Mouse (Mus musculus) central nervous system, embryonic 18 days (tissue): ENCODE measurements around the gene Cx3cl1. TPM values are rescaled to one million over a fixed set of nuclear protein-coding genes. Genes with fewer than 3 reads are reported as not detected.

Experiments
- polyA plus RNA-seq: library from polyadenylated mRNA; depleted of rRNA; stranded (reverse); fragments of >200 nt; gene quantifications from 2 replicates; pipeline ENCODE4 v1.2.3, GENCODE M21; 2012; rRNA removed

Gene Cx3cl1
- polyA plus RNA-seq: 58.1 and 65.6 TPM in 2 replicates

GRCm38 (mm10) chr8:94771941-94772670 lies at the start of gene Cx3cl1:
Gene Cx3cl1 (plus strand): TSS chr8:94772009.

GRCm38 (mm10) chr8:94745476-94746184 lies 26.2 kb upstream of the Cx3cl1 start, which contains the start of gene Ccl22:
Gene Ccl22 (plus strand): TSS chr8:94745590.

GRCm38 (mm10) chr8:94810153-94810552 lies 38.3 kb downstream of the Cx3cl1 start, which contains the start of gene Ccl17:
Gene Ccl17 (plus strand): TSS chr8:94810453.

Other genes starting within 250 kb of the Cx3cl1 start
- gene Cpne2, start 239.0 kb upstream of the Cx3cl1 start, polyA plus RNA-seq: 58.3 and 69.3 TPM in 2 replicates
- gene Rspry1, start 170.1 kb upstream of the Cx3cl1 start, polyA plus RNA-seq: 26.4 and 27.6 TPM in 2 replicates
- gene Fam192a, start 170.0 kb upstream of the Cx3cl1 start, polyA plus RNA-seq: 51.6 and 57.7 TPM in 2 replicates
- 182 and 196 TPM in 2 replicates for gene Arl2bp, start 105.4 kb upstream of the Cx3cl1 start, polyA plus RNA-seq
- 3.9 and 5.1 TPM in 2 replicates for gene Pllp, start 75.7 kb upstream of the Cx3cl1 start, polyA plus RNA-seq
- not detected in 2 replicates for gene Ccl22, start 26.4 kb upstream of the Cx3cl1 start, polyA plus RNA-seq
- 0.17 and 0.40 TPM in 2 replicates for gene Ccl17, start 38.4 kb downstream of the Cx3cl1 start, polyA plus RNA-seq
- 55.4 and 57.2 TPM in 2 replicates for gene Coq9, start 66.3 kb downstream of the Cx3cl1 start, polyA plus RNA-seq
- 58.0 and 61.1 TPM in 2 replicates for gene Ciapin1, start 66.3 kb downstream of the Cx3cl1 start, polyA plus RNA-seq
- gene Polr2c, start 85.4 kb downstream of the Cx3cl1 start, polyA plus RNA-seq: 111 and 114 TPM in 2 replicates
- gene Dok4, start 104.3 kb downstream of the Cx3cl1 start, polyA plus RNA-seq: 118 and 120 TPM in 2 replicates
- 5.9 and 6.8 TPM in 2 replicates for gene Ccdc102a, start 146.1 kb downstream of the Cx3cl1 start, polyA plus RNA-seq
- 0.13 TPM in 2 replicates for gene Adgrg5, start 151.7 kb downstream of the Cx3cl1 start, polyA plus RNA-seq
- 235 and 266 TPM in 2 replicates for gene Adgrg1, start 202.7 kb downstream of the Cx3cl1 start, polyA plus RNA-seq
- 1.5 and 2.0 TPM in 2 replicates for gene Adgrg3, start 245.7 kb downstream of the Cx3cl1 start, polyA plus RNA-seq